Mouse (Mus musculus) liver, postnatal 0 days (tissue): Measurements from ENCODE around the gene Tle6. TPM values are rescaled to one million over a fixed set of nuclear protein-coding genes. Genes with fewer than 3 reads are reported as not detected.

Experiments used
- ATAC-seq: fragments of 200-750 bp; cut with Nextera tagmentation; 2 replicates; pipeline ENCODE4 v1.8.0; 2017; ENCODE audit warnings: mild to moderate bottlenecking, moderate library complexity
- DNase-seq: peaks from one replicate; pipeline ENCODE4 v3.0.0-alpha.2; 2016
- H3K27ac ChIP-seq: fragments of 300-500 bp; sonication (generic); 2 replicates; pipeline ENCODE4 v1.5.1; 2014; ENCODE audit warnings: antibody characterized with exemption, moderate library complexity, mild to moderate bottlenecking, low read depth
- H3K27me3 ChIP-seq: fragments of 300-500 bp; sonication (generic); 2 replicates; pipeline ENCODE4 v1.6.1; 2014; ENCODE audit warnings: low read length, control low read depth, mixed read lengths; ENCODE audit not compliant: insufficient read depth
- H3K36me3 ChIP-seq: fragments of 300-500 bp; sonication (generic); replicated peaks from 2 replicates; pipeline ENCODE4 v1.6.1; 2014; ENCODE audit warnings: mild to moderate bottlenecking, control low read depth, low read length, moderate library complexity, mixed read lengths; ENCODE audit not compliant: insufficient read depth
- H3K4me1 ChIP-seq: fragments of 300-500 bp; sonication (generic); 2 replicates; pipeline ENCODE4 v1.6.1; 2014; ENCODE audit warnings: antibody characterized with exemption, mild to moderate bottlenecking, control low read depth; ENCODE audit not compliant: insufficient read depth
- H3K4me2 ChIP-seq: fragments of 300-500 bp; sonication (generic); 2 replicates; pipeline ENCODE4 v1.6.1; 2014; ENCODE audit warnings: low read depth, mild to moderate bottlenecking, low read length, moderate library complexity, mixed read lengths
- H3K4me3 ChIP-seq: fragments of 300-500 bp; sonication (generic); 2 replicates; pipeline ENCODE4 v1.5.1; 2014; ENCODE audit warnings: low read depth, low read length
- H3K9ac ChIP-seq: fragments of 300-500 bp; sonication (generic); replicated peaks from 2 replicates; pipeline ENCODE4 v1.6.1; 2014; ENCODE audit warnings: mild to moderate bottlenecking, moderate library complexity
- H3K9me3 ChIP-seq: fragments of 300-500 bp; sonication (generic); 2 replicates; pipeline ENCODE4 v1.6.1; 2016; ENCODE audit warnings: mild to moderate bottlenecking, control low read depth, low read length, mixed read lengths
- CTCF ChIP-seq: sonication (generic); IDR thresholded peaks from 2 replicates; pipeline ENCODE4 v1.5.1; 2016; ENCODE audit warnings: antibody characterized with exemption, low read depth
- EP300 ChIP-seq: IDR thresholded peaks from 2 replicates; pipeline ENCODE4 v1.6.1; 2016; ENCODE audit warnings: antibody characterized with exemption, low read depth, mild to moderate bottlenecking
- WGBS: fragments of 180-500 bp; shearing (Covaris S2); extraction: QIAGEN DNeasy Blood & Tissue Kit; methylation state at CpG from one replicate; pipeline ENCODE4 v1.1.7; 2014; ENCODE audit not compliant: insufficient replicate concordance; 5-methylcytosine and 5-hydroxymethylcytosine counted together
- polyA plus RNA-seq: library from polyadenylated mRNA; unstranded; fragments of >200 nt; fragmentation: Nextera tagmentation; extraction: Ambion mirVana; gene quantifications from 2 replicates; pipeline ENCODE4 v1.2.1, GENCODE M21; 2015

The Tle6 gene
- polyA plus RNA-seq, 1 experiment from 2014 or later, result 3.0 TPM

GRCm38 (mm10) chr10:81572975-81573374, 27.9 kb downstream of the Tle6 start:
- Histone ChIP-seq H3K27ac (no peak overlapping the region), H3K9ac (no peak overlapping the region), H3K4me2 (peak overlapping the region; percentile 99; the same call in 1 of the 2 replicates), H3K4me3 (no peak overlapping the region), H3K9me3 (no peaks in the 10 kb centered on the region), H3K4me1 (peaks cover 42% of the 10 kb centered on the region), H3K36me3 (no peaks in the 10 kb centered on the region), H3K27me3 (peaks cover 10% of the 10 kb centered on the region)
- DNase-seq, result no peak
- 45% methylated on average over 9 of the region's 9 CpGs for WGBS
- no peak for ATAC-seq
- TF ChIP-seq CTCF (no peak), EP300 (no peak)

- ATAC-seq (no peak), DNase-seq (no peak)
- no peaks in the 10 kb centered on the region for H3K9me3 ChIP-seq
- peak overlapping the region; percentile 64 for H3K4me3 ChIP-seq
- peak overlapping the region; percentile 99 for H3K4me2 ChIP-seq
- no peak overlapping the region for H3K27ac ChIP-seq
- WGBS, result 14% methylated on average over 9 of the region's 9 CpGs
- H3K27me3 ChIP-seq, result peaks cover 10% of the 10 kb centered on the region
- H3K36me3 ChIP-seq, result no peaks in the 10 kb centered on the region; the same call in 1 of the 2 replicates
- peaks cover 42% of the 10 kb centered on the region for H3K4me1 ChIP-seq
- TF ChIP-seq EP300 (no peak), CTCF (no peak)
- 0 out of 2 replicates have a peak overlapping the region, but pooled peaks have one; percentile 16 for H3K9ac ChIP-seq
These were observed 28.7 kb downstream of the Tle6 start for GRCm38 (mm10) chr10:81572133-81572671.

- Histone ChIP-seq H3K4me1 (peaks cover 42% of the 10 kb centered on the region), H3K9ac (peak overlapping the region; percentile 57), H3K4me3 (peak overlapping the region; percentile 64), H3K36me3 (peaks cover 2% of the 10 kb centered on the region; the same call in 1 of the 2 replicates), H3K9me3 (no peaks in the 10 kb centered on the region), H3K4me2 (peak overlapping the region; percentile 99), H3K27ac (peak overlapping the region; percentile 71), H3K27me3 (peaks cover 10% of the 10 kb centered on the region)
- peak; percentile 91 for DNase-seq
- TF ChIP-seq EP300 (no peak), CTCF (no peak)
- peak; percentile 89 for ATAC-seq
- 1% methylated on average over 18 of the region's 18 CpGs for WGBS
These were observed 29.4 kb downstream of the Tle6 start for GRCm38 (mm10) chr10:81571501-81571876.

- H3K4me1 ChIP-seq, result peaks cover 40% of the 10 kb centered on the region
- under 1% methylated on average over 32 of the region's 34 CpGs for WGBS
These were observed 29.9 kb downstream of the Tle6 start for GRCm38 (mm10) chr10:81570831-81571500.

GRCm38 (mm10) chr10:81570238-81570800, 30.6 kb downstream of the Tle6 start:
- DNase-seq (no peak), ATAC-seq (no peak)
- 14% methylated on average over 8 of the region's 11 CpGs for WGBS
- peak overlapping the region; percentile 53; the same call in 1 of the 2 replicates for H3K27ac ChIP-seq
- H3K9me3 ChIP-seq, result no peaks in the 10 kb centered on the region
- peaks cover 2% of the 10 kb centered on the region; the same call in 1 of the 2 replicates for H3K27me3 ChIP-seq
- H3K4me2 ChIP-seq, result peak overlapping the region; percentile 99
- H3K36me3 ChIP-seq, result peaks cover 12% of the 10 kb centered on the region
- peaks cover 34% of the 10 kb centered on the region for H3K4me1 ChIP-seq
- H3K4me3 ChIP-seq, result peak overlapping the region; percentile 64
- TF ChIP-seq EP300 (no peak), CTCF (no peak)
- H3K9ac ChIP-seq, result peak overlapping the region; percentile 57; the same call in 1 of the 2 replicates

More at GRCm38 (mm10) chr10:81570831-81571500, 29.9 kb downstream of the Tle6 start:
- H3K9me3 ChIP-seq, result no peaks in the 10 kb centered on the region
- peak; percentile 90 for DNase-seq
- ATAC-seq, result peak; percentile 63
- peaks cover 5% of the 10 kb centered on the region for H3K36me3 ChIP-seq
- no peak for TF ChIP-seq EP300
- TF ChIP-seq CTCF, result no peak
- H3K9ac ChIP-seq, result peak overlapping the region; percentile 57
- H3K27me3 ChIP-seq, result peaks cover 7% of the 10 kb centered on the region; the same call in 1 of the 2 replicates
- H3K4me3 ChIP-seq, result peak overlapping the region; percentile 64
- peak overlapping the region; percentile 71 for H3K27ac ChIP-seq
- peak overlapping the region; percentile 99 for H3K4me2 ChIP-seq
